10 mouse cellular contexts compared by ENCODE assay signal in genomic region chr10:37483521-37483920, GRCm38 (mm10).
DNase-seq lines count a peak whose midpoint lies in the region; ATAC-seq lines count a peak whose summit lies in the region.
"Had no signal": no experiment of that assay in that cellular context is flagged by ENCODE, and none has a peak within 500 bp of the region (broad histone marks: within the 10 kb centered on the region; RNA-seq: fewer than 3 reads in every experiment).

No protein-coding gene starts in this region.

- DNase-seq in gastrocnemius, adult 18-20 months (ENCODE audit: low spot score): peak; percentile 56
- DNase-seq in gastrocnemius, postnatal 10 days: no peak
- DNase-seq in NIH3T3 (ENCODE audit: low read depth): peak; percentile 78
- DNase-seq in gastrocnemius, postnatal 14 days: peak; percentile 8
- peak; percentile 49 to 64 for DNase-seq in kidney, postnatal 36 days
- DNase-seq in B cell, adult 2 months: no peak
- no peak for DNase-seq in layer of hippocampus, adult 11-12 months (ENCODE audit: low spot score)
- DNase-seq: thymus, postnatal 4 days had no signal

- intact Hi-C loops in gastrocnemius, postnatal 14 days (cut with DNase I; ENCODE audit: low total_unique reads): no loop called here

- ATAC-seq in megakaryocyte, adult 5-6 weeks (ENCODE audit: poor library complexity, severe bottlenecking): no peak
- ATAC-seq: intestine, embryonic 15.5 days had no signal

Comparison
In these comparisons a context has a peak if more than half of its experiments do, and no peak if none do; other contexts are left out.
1. DNase-seq: peak in gastrocnemius, adult 18-20 months (single experiment), NIH3T3 (single experiment), gastrocnemius, postnatal 14 days (single experiment) and kidney, postnatal 36 days (2 of 2); none in gastrocnemius, postnatal 10 days (single experiment), B cell, adult 2 months (0 of 2) and layer of hippocampus, adult 11-12 months (single experiment).